Mouse (Mus musculus): Measurements from ENCODE around the gene Slc7a11. TPM values are rescaled to one million over a fixed set of nuclear protein-coding genes. Genes with fewer than 3 reads are reported as not detected.
A peak's percentile ranks its signal among the peaks of the same experiment; 100 is the strongest.

Gene Slc7a11
- 2.1 and 2.7 TPM in 2 replicates for polyA plus RNA-seq (2015; fragmentation: Nextera tagmentation; extraction: Ambion mirVana)

- H3K4me1 ChIP-seq (ENCODE audit: control insufficient read depth, insufficient read depth, low read length) = peaks cover 12% of the 10 kb centered on the region
- no peaks in the 10 kb centered on the region for H3K27me3 ChIP-seq (ENCODE audit: control insufficient read depth, insufficient read depth, low read depth, low read length)
- peak within 1 kb of the TSS; percentile 33 for H3K4me3 ChIP-seq (ENCODE audit: low read depth, low read length)
- H3K4me2 ChIP-seq (ENCODE audit: low read length) = peak within 1 kb of the TSS; percentile 70
- H3K27ac ChIP-seq (ENCODE audit: low read length) = 0 out of 2 replicates have a peak within 1 kb of the TSS, but pooled peaks have one; percentile 8
- peak; percentile 87 for ATAC-seq
- H3K9ac ChIP-seq (ENCODE audit: low read depth, low read length) = 0 out of 2 replicates have a peak within 1 kb of the TSS, but pooled peaks have one; percentile 22
- H3K36me3 ChIP-seq (ENCODE audit: control insufficient read depth, insufficient read depth, low read length) = no peaks in the 10 kb centered on the region
- 0% methylated on average over 11 of the region's 11 CpGs for WGBS
- no peaks in the 10 kb centered on the region for H3K9me3 ChIP-seq (replicated peaks; ENCODE audit: control insufficient read depth, low read length, poor library complexity, severe bottlenecking)
These were observed at the start of gene Slc7a11 for GRCm38 (mm10) chr3:50443421-50443916. Gene Slc7a11, minus strand, starts transcription at chr3:50443614.

DNA sequence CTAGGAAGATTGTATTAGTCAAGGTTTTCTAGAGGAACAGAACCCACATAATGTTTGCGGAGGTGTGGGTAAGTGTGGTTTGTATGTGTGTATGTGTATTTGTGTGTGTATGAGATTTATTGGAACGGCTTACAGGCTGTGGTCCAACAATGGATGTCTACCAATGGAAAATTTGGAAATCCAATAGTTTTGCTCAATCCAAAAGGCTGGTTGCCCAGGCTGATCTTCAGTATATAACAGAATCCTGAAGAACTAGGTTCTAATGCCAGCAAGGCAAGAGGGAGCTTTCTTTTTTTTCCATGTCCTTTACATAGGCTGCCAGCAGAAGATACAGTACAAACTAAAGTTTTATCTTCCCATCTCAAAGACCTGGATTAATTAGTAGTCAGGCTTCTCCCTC, 48.3 kb upstream of the Slc7a11 start:
- Histone ChIP-seq H3K27ac (ENCODE audit: low read length) (no peak overlapping the region), H3K9ac (ENCODE audit: low read depth, low read length) (no peak overlapping the region), H3K4me2 (ENCODE audit: low read length) (no peak overlapping the region), H3K36me3 (ENCODE audit: control insufficient read depth, insufficient read depth, low read length) (no peaks in the 10 kb centered on the region), H3K27me3 (ENCODE audit: control insufficient read depth, insufficient read depth, low read depth, low read length) (no peaks in the 10 kb centered on the region), H3K4me1 (ENCODE audit: control insufficient read depth, insufficient read depth, low read length) (no peaks in the 10 kb centered on the region), H3K9me3 (replicated peaks; ENCODE audit: control insufficient read depth, low read length, poor library complexity, severe bottlenecking) (0 out of 2 replicates have a peak, but pooled peaks cover 4% of the 10 kb centered on the region), H3K4me3 (ENCODE audit: low read depth, low read length) (no peak overlapping the region)
- no peak for ATAC-seq
- WGBS = 98% methylated on average over 2 of the region's 2 CpGs

DNA sequence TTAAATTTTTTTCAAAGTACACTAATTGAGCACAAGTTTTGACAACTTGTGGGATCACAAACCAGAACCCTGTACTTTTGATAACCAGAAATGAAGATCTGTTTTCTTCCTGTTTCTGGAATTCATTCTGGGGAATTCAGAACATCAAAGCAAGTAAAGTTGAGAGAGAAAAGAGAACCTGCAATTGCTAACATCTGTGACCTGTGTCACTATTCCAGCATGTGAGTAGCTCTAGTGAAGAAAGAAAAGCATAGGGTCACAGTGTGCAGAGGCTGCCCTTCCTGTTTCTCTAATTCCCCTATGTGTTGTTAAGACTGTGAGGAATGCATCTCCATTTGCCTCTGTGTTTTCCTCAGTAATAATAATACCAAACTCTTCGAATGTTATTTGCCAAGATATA, 40.7 kb upstream of the Slc7a11 start:
- Histone ChIP-seq H3K4me3 (ENCODE audit: low read depth, low read length) (no peak overlapping the region), H3K27me3 (ENCODE audit: control insufficient read depth, insufficient read depth, low read depth, low read length) (no peaks in the 10 kb centered on the region), H3K27ac (ENCODE audit: low read length) (no peak overlapping the region), H3K4me2 (ENCODE audit: low read length) (no peak overlapping the region), H3K9ac (ENCODE audit: low read depth, low read length) (no peak overlapping the region), H3K9me3 (replicated peaks; ENCODE audit: control insufficient read depth, low read length, poor library complexity, severe bottlenecking) (no peaks in the 10 kb centered on the region), H3K4me1 (ENCODE audit: control insufficient read depth, insufficient read depth, low read length) (no peaks in the 10 kb centered on the region), H3K36me3 (ENCODE audit: control insufficient read depth, insufficient read depth, low read length) (no peaks in the 10 kb centered on the region)
- no peak for ATAC-seq
- 83% methylated on average over 1 of the region's 1 CpGs for WGBS

DNA sequence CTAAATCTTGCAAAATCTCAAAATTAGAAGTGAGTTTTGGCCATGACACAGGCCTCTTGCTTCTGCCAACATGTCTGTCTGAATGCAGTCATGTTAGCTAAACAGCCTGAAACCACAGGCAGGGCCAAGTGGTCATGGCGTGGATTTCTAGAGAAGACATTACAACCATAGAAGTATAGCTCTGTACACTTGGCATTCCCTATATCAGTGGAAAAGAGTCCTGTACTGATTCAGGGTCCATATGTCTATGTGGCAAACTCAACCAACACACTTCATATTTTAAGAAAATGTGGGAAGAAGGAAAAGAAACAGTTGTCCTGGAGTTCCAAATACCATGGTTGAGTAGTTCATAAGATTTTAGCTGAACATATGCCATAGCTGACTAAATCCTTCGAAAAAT, 18.8 kb upstream of the Slc7a11 start:
- 89% methylated on average over 2 of the region's 2 CpGs for WGBS
- H3K27ac ChIP-seq (ENCODE audit: low read length) = no peak overlapping the region

DNA sequence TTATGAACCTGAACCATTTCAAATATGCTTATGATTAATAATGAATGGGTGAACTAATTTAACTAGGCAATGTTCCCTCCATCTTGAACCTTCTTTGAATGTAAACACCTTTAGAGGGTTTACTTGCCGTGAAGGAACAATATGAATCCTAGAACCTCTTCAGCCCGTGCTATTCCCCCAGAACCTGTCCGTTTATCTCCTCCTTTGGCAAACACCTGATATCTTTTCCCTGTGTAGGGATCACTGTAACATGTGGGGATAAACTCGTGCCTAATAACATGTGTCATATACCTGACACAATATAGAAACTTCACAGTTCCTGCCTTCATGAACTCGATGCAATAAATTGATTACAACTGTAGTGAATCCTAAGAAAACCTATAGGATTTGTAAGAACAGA, 13.7 kb upstream of the Slc7a11 start:
- Histone ChIP-seq H3K36me3 (ENCODE audit: control insufficient read depth, insufficient read depth, low read length) (no peaks in the 10 kb centered on the region), H3K9ac (ENCODE audit: low read depth, low read length) (no peak overlapping the region), H3K4me1 (ENCODE audit: control insufficient read depth, insufficient read depth, low read length) (no peaks in the 10 kb centered on the region), H3K4me2 (ENCODE audit: low read length) (no peak overlapping the region), H3K9me3 (replicated peaks; ENCODE audit: control insufficient read depth, low read length, poor library complexity, severe bottlenecking) (no peaks in the 10 kb centered on the region), H3K27ac (ENCODE audit: low read length) (no peak overlapping the region), H3K27me3 (ENCODE audit: control insufficient read depth, insufficient read depth, low read depth, low read length) (no peaks in the 10 kb centered on the region), H3K4me3 (ENCODE audit: low read depth, low read length) (no peak overlapping the region)
- 90% methylated on average over 5 of the region's 5 CpGs for WGBS
- ATAC-seq = no peak

More for the DNA sequence above, 18.8 kb upstream of the Slc7a11 start:
- Histone ChIP-seq H3K4me2 (ENCODE audit: low read length) (no peak overlapping the region), H3K9ac (ENCODE audit: low read depth, low read length) (no peak overlapping the region), H3K27me3 (ENCODE audit: control insufficient read depth, insufficient read depth, low read depth, low read length) (no peaks in the 10 kb centered on the region), H3K4me1 (ENCODE audit: control insufficient read depth, insufficient read depth, low read length) (no peaks in the 10 kb centered on the region), H3K9me3 (replicated peaks; ENCODE audit: control insufficient read depth, low read length, poor library complexity, severe bottlenecking) (no peaks in the 10 kb centered on the region), H3K4me3 (ENCODE audit: low read depth, low read length) (no peak overlapping the region), H3K36me3 (ENCODE audit: control insufficient read depth, insufficient read depth, low read length) (no peaks in the 10 kb centered on the region)
- no peak for ATAC-seq

DNA sequence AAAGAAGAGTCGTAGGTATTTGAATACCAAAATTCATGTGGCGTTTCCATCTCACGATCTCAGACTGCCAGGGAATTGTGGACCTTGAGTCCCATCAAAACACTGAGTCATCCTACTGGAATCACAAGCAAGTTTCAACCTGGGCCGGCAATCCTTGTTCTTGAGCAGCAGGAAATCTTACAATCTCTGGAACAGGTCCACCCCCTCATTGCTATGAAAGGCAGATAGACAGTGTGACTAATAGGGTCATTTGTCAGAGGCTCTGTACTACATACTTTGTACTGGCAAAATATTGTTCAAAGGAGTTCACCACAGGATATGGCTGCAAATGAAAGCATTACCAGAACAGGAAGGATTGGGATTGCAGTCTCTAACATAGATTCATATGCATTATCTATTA, 13.2 kb upstream of the Slc7a11 start:
- no peak overlapping the region for H3K27ac ChIP-seq (ENCODE audit: low read length)
- H3K36me3 ChIP-seq (ENCODE audit: control insufficient read depth, insufficient read depth, low read length) = no peaks in the 10 kb centered on the region
- no peak overlapping the region for H3K4me3 ChIP-seq (ENCODE audit: low read depth, low read length)
- 53% methylated on average over 4 of the region's 4 CpGs for WGBS
- no peak overlapping the region for H3K4me2 ChIP-seq (ENCODE audit: low read length)
- no peaks in the 10 kb centered on the region for H3K4me1 ChIP-seq (ENCODE audit: control insufficient read depth, insufficient read depth, low read length)
- ATAC-seq = no peak
- no peaks in the 10 kb centered on the region for H3K27me3 ChIP-seq (ENCODE audit: control insufficient read depth, insufficient read depth, low read depth, low read length)
- no peak overlapping the region for H3K9ac ChIP-seq (ENCODE audit: low read depth, low read length)
- no peaks in the 10 kb centered on the region for H3K9me3 ChIP-seq (replicated peaks; ENCODE audit: control insufficient read depth, low read length, poor library complexity, severe bottlenecking)

- 73% methylated on average over 1 of the region's 1 CpGs for WGBS
These were observed 12.6 kb upstream of the Slc7a11 start for GRCm38 (mm10) chr3:50456023-50456422.

GRCm38 (mm10) chr3:50445050-50445775, 1.8 kb upstream of the Slc7a11 start:
- Histone ChIP-seq H3K27me3 (ENCODE audit: control insufficient read depth, insufficient read depth, low read depth, low read length) (no peaks in the 10 kb centered on the region), H3K9ac (ENCODE audit: low read depth, low read length) (no peak overlapping the region), H3K27ac (ENCODE audit: low read length) (no peak overlapping the region), H3K36me3 (ENCODE audit: control insufficient read depth, insufficient read depth, low read length) (no peaks in the 10 kb centered on the region), H3K4me1 (ENCODE audit: control insufficient read depth, insufficient read depth, low read length) (peaks cover 12% of the 10 kb centered on the region), H3K9me3 (replicated peaks; ENCODE audit: control insufficient read depth, low read length, poor library complexity, severe bottlenecking) (no peaks in the 10 kb centered on the region), H3K4me2 (ENCODE audit: low read length) (no peak overlapping the region), H3K4me3 (ENCODE audit: low read depth, low read length) (no peak overlapping the region)
- 59% methylated on average over 10 of the region's 10 CpGs for WGBS
- no peak for ATAC-seq

More at GRCm38 (mm10) chr3:50456023-50456422, 12.6 kb upstream of the Slc7a11 start:
- Histone ChIP-seq H3K4me2 (ENCODE audit: low read length) (no peak overlapping the region), H3K9ac (ENCODE audit: low read depth, low read length) (no peak overlapping the region), H3K4me1 (ENCODE audit: control insufficient read depth, insufficient read depth, low read length) (no peaks in the 10 kb centered on the region), H3K36me3 (ENCODE audit: control insufficient read depth, insufficient read depth, low read length) (no peaks in the 10 kb centered on the region), H3K4me3 (ENCODE audit: low read depth, low read length) (no peak overlapping the region), H3K27ac (ENCODE audit: low read length) (no peak overlapping the region), H3K27me3 (ENCODE audit: control insufficient read depth, insufficient read depth, low read depth, low read length) (no peaks in the 10 kb centered on the region), H3K9me3 (replicated peaks; ENCODE audit: control insufficient read depth, low read length, poor library complexity, severe bottlenecking) (no peaks in the 10 kb centered on the region)
- ATAC-seq = no peak

GRCm38 (mm10) chr3:50443942-50444341, 528 bp upstream of the Slc7a11 start:
- no peaks in the 10 kb centered on the region for H3K9me3 ChIP-seq (replicated peaks; ENCODE audit: control insufficient read depth, low read length, poor library complexity, severe bottlenecking)
- H3K4me1 ChIP-seq (ENCODE audit: control insufficient read depth, insufficient read depth, low read length) = peaks cover 12% of the 10 kb centered on the region
- H3K27ac ChIP-seq (ENCODE audit: low read length) = no peak overlapping the region
- H3K9ac ChIP-seq (ENCODE audit: low read depth, low read length) = no peak overlapping the region
- peak; percentile 43; the same call in 1 of the 2 replicates for ATAC-seq
- WGBS = 8% methylated on average over 9 of the region's 9 CpGs
- no peaks in the 10 kb centered on the region for H3K27me3 ChIP-seq (ENCODE audit: control insufficient read depth, insufficient read depth, low read depth, low read length)
- H3K4me2 ChIP-seq (ENCODE audit: low read length) = peak overlapping the region; percentile 70
- peak overlapping the region; percentile 33 for H3K4me3 ChIP-seq (ENCODE audit: low read depth, low read length)
- no peaks in the 10 kb centered on the region for H3K36me3 ChIP-seq (ENCODE audit: control insufficient read depth, insufficient read depth, low read length)
